10 mouse cellular contexts compared by ENCODE assay signal in genomic region chr6:71298751-71299150, GRCm38 (mm10). TPM values are rescaled to one million over a fixed set of nuclear protein-coding genes. Genes with fewer than 3 reads are reported as not detected.
DNase-seq lines count a peak whose midpoint lies in the region; ATAC-seq and TF ChIP-seq lines count a peak whose summit lies in the region.
"Had no signal": no experiment of that assay in that cellular context is flagged by ENCODE, and none has a peak within 500 bp of the region (broad histone marks: within the 10 kb centered on the region; RNA-seq: fewer than 3 reads in every experiment).

No protein-coding gene starts in this region.

- H3K4me1 ChIP-seq in heart, postnatal 0 days (ENCODE audit: control insufficient read depth, insufficient read depth), result no peaks in the 10 kb centered on the region
- H3K4me1 ChIP-seq in testis, adult 2 months (ENCODE audit: control insufficient read depth, insufficient read depth, low read length), result no peaks in the 10 kb centered on the region
- H3K4me1 ChIP-seq: embryonic facial prominence, embryonic 13.5 days; limb, embryonic 12.5 days had no signal

- intact Hi-C loops in heart, postnatal 25 days (cut with DNase I), result loop anchor here (5.0 kb wide), 1 partner anchor 131 kb away; no protein-coding TSS in a partner anchor

- ATAC-seq in heart, postnatal 0 days (ENCODE audit: insufficient read depth, low read depth), result no peak
- ATAC-seq in megakaryocyte-erythroid progenitor cell, adult 5-6 weeks (replicated peaks; ENCODE audit: low FRiP score, low TSS enrichment, poor library complexity, severe bottlenecking), result 0 out of 2 replicates have a peak, but pooled peaks have one; percentile 50

- H3K36me3 ChIP-seq in heart, postnatal 0 days (replicated peaks; ENCODE audit: control insufficient read depth, insufficient read depth, low read length), result no peaks in the 10 kb centered on the region
- no peaks in the 10 kb centered on the region for H3K36me3 ChIP-seq in testis, adult 2 months (ENCODE audit: control insufficient read depth, insufficient read depth, low read length)
- H3K36me3 ChIP-seq: embryonic facial prominence, embryonic 13.5 days; limb, embryonic 12.5 days had no signal

- peak; percentile 53 for TF ChIP-seq CTCF in heart, postnatal 0 days (IDR thresholded peaks at IDR 0.05; ENCODE audit: low read depth)
- peak; percentile 58; the same call in 1 of the 2 replicates for TF ChIP-seq CTCF in testis, adult 2 months (IDR thresholded peaks at IDR 0.05; ENCODE audit: control insufficient read depth, insufficient read depth, insufficient replicate concordance, low read depth, low read length)

- no peak overlapping the region for H3K9ac ChIP-seq in heart, postnatal 0 days (replicated peaks; ENCODE audit: low read depth, low read length)
- H3K9ac ChIP-seq: embryonic facial prominence, embryonic 13.5 days; limb, embryonic 12.5 days had no signal

- no peaks in the 10 kb centered on the region for H3K27me3 ChIP-seq in heart, postnatal 0 days (ENCODE audit: control insufficient read depth, insufficient read depth, low read length)
- no peaks in the 10 kb centered on the region for H3K27me3 ChIP-seq in testis, adult 2 months (ENCODE audit: control insufficient read depth, insufficient read depth, low read length)
- H3K27me3 ChIP-seq: embryonic facial prominence, embryonic 13.5 days; limb, embryonic 12.5 days had no signal

- no peak for TF ChIP-seq EP300 in heart, postnatal 0 days (IDR thresholded peaks at IDR 0.05; ENCODE audit: low read depth)

- no peaks in the 10 kb centered on the region for H3K9me3 ChIP-seq in heart, postnatal 0 days (replicated peaks; ENCODE audit: control insufficient read depth, low read length)
- H3K9me3 ChIP-seq: embryonic facial prominence, embryonic 13.5 days; limb, embryonic 12.5 days had no signal

- H3K27ac ChIP-seq in heart, postnatal 0 days (ENCODE audit: low read depth), result no peak overlapping the region
- H3K27ac ChIP-seq in testis, adult 2 months (ENCODE audit: control insufficient read depth, insufficient read depth, low read depth, low read length), result no peak overlapping the region
- H3K27ac ChIP-seq: embryonic facial prominence, embryonic 13.5 days; limb, embryonic 12.5 days had no signal

- no peak for TF ChIP-seq POLR2A in testis, adult 2 months (IDR thresholded peaks at IDR 0.05; ENCODE audit: control insufficient read depth, low read depth, low read length)

- H3K4me3 ChIP-seq in heart, postnatal 0 days (ENCODE audit: low read depth, low read length), result no peak overlapping the region
- no peak overlapping the region for H3K4me3 ChIP-seq in testis, adult 2 months (ENCODE audit: control insufficient read depth, low read depth, low read length)
- H3K4me3 ChIP-seq: embryonic facial prominence, embryonic 13.5 days; limb, embryonic 12.5 days had no signal

- no peak overlapping the region for H3K4me2 ChIP-seq in heart, postnatal 0 days (ENCODE audit: low read depth, low read length)
- H3K4me2 ChIP-seq: embryonic facial prominence, embryonic 13.5 days; limb, embryonic 12.5 days had no signal

- 46% methylated on average over 3 of the region's 3 CpGs for WGBS in heart, postnatal 0 days

- no peak for DNase-seq in heart, postnatal 0 days (ENCODE audit: low spot score)
- no peak for DNase-seq in heart, postnatal 25 days (ENCODE audit: low spot score)
- DNase-seq in testis, postnatal 14 days (ENCODE audit: low spot score), result no peak
- DNase-seq in embryo, embryonic 10 days (ENCODE audit: low spot score), result peak; percentile 48
- no peak for DNase-seq in urinary bladder, postnatal 4 days (ENCODE audit: low spot score in 2 of 2)
- no peak for DNase-seq in layer of hippocampus, adult 9-10 months (ENCODE audit: low spot score)

RNA-seq across cellular contexts. Expression of gene Smyd1, which starts 23.3 kb away (rescaled TPM):
- 287 and 316 TPM in 2 replicates for total RNA-seq in heart, postnatal 0 days (2014; rRNA removed; ENCODE audit: low replicate concordance)
- 106 and 109 TPM in 2 replicates for polyA plus RNA-seq in heart, postnatal 0 days (2015; fragmentation: Nextera tagmentation; extraction: Ambion mirVana)
- total RNA-seq in heart, postnatal 25 days (2021), result 100 to 1,000 TPM; 375 to 394 TPM
- polyA plus RNA-seq in testis, adult 2 months (2012; rRNA removed), result 4.9 and 5.4 TPM in 2 replicates
- not detected in 2 replicates for total RNA-seq in megakaryocyte-erythroid progenitor cell, adult 5-6 weeks (2014; fragmentation: Nextera tagmentation)
- total RNA-seq in megakaryocyte-erythroid progenitor cell, adult 5-6 weeks (2017), result not detected in 2 replicates

RNA-seq across cellular contexts. Expression of gene Cd8b1, which starts 23.8 kb away (rescaled TPM):
- total RNA-seq in heart, postnatal 0 days (2014; rRNA removed; ENCODE audit: low replicate concordance), result 0.08 TPM in 1 of 2 replicates, not detected in the other
- 0.12 and 0.18 TPM in 2 replicates for polyA plus RNA-seq in heart, postnatal 0 days (2015; fragmentation: Nextera tagmentation; extraction: Ambion mirVana)
- not detected for total RNA-seq in heart, postnatal 25 days (2021)
- 2.0 TPM in 2 replicates for polyA plus RNA-seq in testis, adult 2 months (2012; rRNA removed)
- total RNA-seq in megakaryocyte-erythroid progenitor cell, adult 5-6 weeks (2014; fragmentation: Nextera tagmentation), result 0.49 TPM in 1 of 2 replicates, not detected in the other
- total RNA-seq in megakaryocyte-erythroid progenitor cell, adult 5-6 weeks (2017), result not detected in 2 replicates
- polyA plus RNA-seq: limb, embryonic 12.5 days had no signal

RNA-seq across cellular contexts. Expression of gene Krcc1, which starts 27.3 kb away (rescaled TPM):
- total RNA-seq in heart, postnatal 0 days (2014; rRNA removed; ENCODE audit: low replicate concordance), result 47.8 and 51.7 TPM in 2 replicates
- polyA plus RNA-seq in heart, postnatal 0 days (2015; fragmentation: Nextera tagmentation; extraction: Ambion mirVana), result 82.5 and 83.7 TPM in 2 replicates
- 10 to 100 TPM; 54.6 to 54.9 TPM for total RNA-seq in heart, postnatal 25 days (2021)
- polyA plus RNA-seq in testis, adult 2 months (2012; rRNA removed), result 20.5 and 24.4 TPM in 2 replicates
- total RNA-seq in megakaryocyte-erythroid progenitor cell, adult 5-6 weeks (2014; fragmentation: Nextera tagmentation), result 35.7 and 49.9 TPM in 2 replicates
- 75.0 and 113 TPM in 2 replicates for total RNA-seq in megakaryocyte-erythroid progenitor cell, adult 5-6 weeks (2017)

Comparison
In these comparisons a context has a peak if more than half of its experiments do, and no peak if none do; other contexts are left out.
1. RNA of gene Smyd1, which starts 23.3 kb away (total RNA-seq): 375 to 394 TPM in heart, postnatal 25 days and 287 to 316 TPM in heart, postnatal 0 days; not detected in megakaryocyte-erythroid progenitor cell, adult 5-6 weeks; every median in the first group is over 100 times any median in the second.